Mouse (Mus musculus): Measurements from ENCODE around the gene Vdac2.

DNA sequence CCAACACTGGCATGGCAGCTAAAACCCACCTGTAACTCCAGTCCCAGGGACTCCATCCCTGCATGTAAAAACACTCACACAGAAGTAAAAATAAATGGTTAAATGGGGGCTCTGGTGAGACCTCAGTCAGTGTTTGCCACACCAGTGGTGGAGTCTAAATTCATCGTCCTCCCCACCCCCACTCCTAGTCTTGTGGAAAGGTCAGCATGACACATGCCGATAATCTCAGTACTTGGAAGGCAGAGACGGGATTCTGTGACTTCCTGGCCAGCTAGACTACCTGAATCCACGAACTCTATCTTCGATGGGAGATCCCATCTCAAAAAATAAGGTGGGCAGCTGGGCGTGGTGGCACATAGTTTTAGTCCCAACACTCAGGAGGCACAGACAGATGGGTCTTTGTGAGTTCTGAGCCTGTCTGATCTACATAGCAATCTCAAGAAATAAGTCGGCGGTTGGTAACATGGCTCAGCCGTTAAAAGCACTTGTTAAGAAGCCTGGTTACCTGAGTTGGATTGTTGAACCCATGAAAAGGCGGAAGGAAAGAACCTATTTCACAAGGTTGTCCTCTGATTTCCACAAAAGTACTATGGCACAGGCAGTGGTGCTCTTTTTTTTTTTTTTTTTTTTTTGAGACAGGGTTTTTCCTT, 13.2 kb upstream of the Vdac2 start:
- TF ChIP-seq CTCF (IDR thresholded peaks at IDR 0.05; ENCODE audit: low read depth): no peak
- TF ChIP-seq EP300 (IDR thresholded peaks at IDR 0.05; ENCODE audit: low read depth): no peak
